Mouse (Mus musculus) embryo, embryonic 11 days (tissue): ENCODE results near the gene Gm13040.
"Not testable (repeated sequence)": the region's sequence is repeated elsewhere in the genome, so short reads cannot be mapped to it uniquely, and the experiment has no call there.

Experiments used
- DNase-seq: peaks from one replicate; pipeline ENCODE4 v3.0.0-alpha.2; 2015

Gene Gm13040

DNA sequence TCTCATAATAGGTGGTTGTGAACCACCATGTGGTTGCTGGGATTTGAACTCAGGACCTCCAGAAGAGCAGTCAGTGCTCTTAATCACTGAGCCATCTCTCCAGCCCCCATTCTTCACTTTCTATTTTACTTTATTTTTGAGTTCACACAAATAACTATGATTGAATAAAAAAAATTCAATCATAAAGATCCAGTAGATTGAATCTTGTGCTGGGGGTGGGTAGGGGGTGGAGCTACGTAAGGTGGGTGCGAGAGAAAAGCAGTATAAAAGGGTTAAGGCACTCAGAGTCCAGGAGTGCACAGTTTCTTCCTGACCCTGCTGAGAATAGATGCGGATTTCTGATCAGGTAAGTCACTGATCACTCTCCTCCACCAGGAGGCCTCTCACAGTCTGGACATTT lies at the start of gene Gm13040:
TSS of gene Gm13040 (plus strand) at position 301 of the 400 bp plus-strand sequence.
- DNase-seq: not testable (repeated sequence)

DNA sequence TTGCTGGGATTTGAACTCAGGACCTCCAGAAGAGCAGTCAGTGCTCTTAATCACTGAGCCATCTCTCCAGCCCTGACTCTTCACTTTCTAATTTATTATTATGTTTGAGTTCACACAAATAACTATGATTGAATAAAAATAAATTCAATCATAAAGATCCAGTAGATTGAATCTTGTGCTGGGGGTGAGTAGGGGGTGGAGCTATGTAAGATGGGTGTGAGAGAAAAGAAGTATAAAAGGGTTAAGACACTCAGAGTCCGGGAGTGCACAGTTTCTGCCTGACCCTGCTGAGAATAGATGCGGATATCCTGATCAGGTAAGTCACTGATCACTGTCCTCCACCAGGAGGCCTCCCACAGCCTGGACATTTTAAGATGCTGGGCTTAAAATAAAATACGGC lies 24.7 kb upstream of the Gm13040 start, which contains the start of gene Gm13043:
TSS of gene Gm13043 (plus strand) at position 301 of the 400 bp plus-strand sequence.
- no peak for DNase-seq

DNA sequence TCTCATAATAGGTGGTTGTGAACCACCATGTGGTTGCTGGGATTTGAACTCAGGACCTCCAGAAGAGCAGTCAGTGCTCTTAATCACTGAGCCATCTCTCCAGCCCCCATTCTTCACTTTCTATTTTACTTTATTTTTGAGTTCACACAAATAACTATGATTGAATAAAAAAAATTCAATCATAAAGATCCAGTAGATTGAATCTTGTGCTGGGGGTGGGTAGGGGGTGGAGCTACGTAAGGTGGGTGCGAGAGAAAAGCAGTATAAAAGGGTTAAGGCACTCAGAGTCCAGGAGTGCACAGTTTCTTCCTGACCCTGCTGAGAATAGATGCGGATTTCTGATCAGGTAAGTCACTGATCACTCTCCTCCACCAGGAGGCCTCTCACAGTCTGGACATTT lies 15.6 kb downstream of the Gm13040 start, which contains the start of the genes BC080695 and Gm13057:
TSS of gene BC080695 (plus strand) at position 301 of the 400 bp plus-strand sequence.
TSS of gene Gm13057 (plus strand) at position 310 of the 400 bp plus-strand sequence.
- DNase-seq: not testable (repeated sequence)
